Mouse (Mus musculus): Measurements from ENCODE around the gene Kcnj6. TPM values are rescaled to one million over a fixed set of nuclear protein-coding genes. Genes with fewer than 3 reads are reported as not detected.

Kcnj6 gene
- total and polyA plus RNA-seq, 2 experiments from 2014 or later = 1.5 to 8.7 TPM

DNA sequence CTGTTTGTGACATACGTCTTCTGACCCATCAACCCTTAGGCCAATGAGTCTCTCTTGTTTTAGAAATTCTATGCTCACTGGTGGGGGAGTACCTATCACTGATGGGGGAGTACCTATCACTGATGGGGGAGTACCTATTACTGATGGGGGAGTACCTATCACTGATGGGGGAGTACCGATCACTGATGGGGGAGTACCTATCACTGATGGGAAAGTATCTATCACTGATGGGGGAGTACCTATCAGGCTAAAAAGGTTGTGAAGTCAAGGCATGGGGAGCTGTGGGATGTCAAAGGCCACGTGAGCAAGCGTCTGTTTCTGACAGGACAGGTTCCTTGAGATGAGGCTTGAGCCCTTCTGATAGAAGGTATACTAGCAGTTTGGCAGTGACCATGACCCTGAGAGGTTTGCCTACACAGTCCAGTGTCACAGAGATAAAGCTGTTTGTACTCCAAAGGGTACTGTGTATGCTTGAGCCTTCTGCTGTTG, 105.3 kb downstream of the Kcnj6 start:
- H3K9me3 ChIP-seq (ENCODE audit: low read length) = no peaks in the 10 kb centered on the region
- ATAC-seq = no peak
- no peak overlapping the region for H3K27ac ChIP-seq (ENCODE audit: low read depth, low read length)
- TF ChIP-seq CTCF (IDR thresholded peaks at IDR 0.05; ENCODE audit: low read depth) = no peak
- WGBS = 94% methylated on average over 4 of the region's 4 CpGs
- no peak overlapping the region for H3K4me3 ChIP-seq (ENCODE audit: low read depth, low read length)
- DNase-seq = no peak
- no peaks in the 10 kb centered on the region for H3K27me3 ChIP-seq (ENCODE audit: insufficient read depth, low read length)
- no peaks in the 10 kb centered on the region for H3K4me1 ChIP-seq (ENCODE audit: insufficient read depth)
- H3K4me2 ChIP-seq (ENCODE audit: low read depth) = no peak overlapping the region
- H3K9ac ChIP-seq = no peak overlapping the region
- H3K36me3 ChIP-seq (ENCODE audit: insufficient read depth) = no peaks in the 10 kb centered on the region

DNA sequence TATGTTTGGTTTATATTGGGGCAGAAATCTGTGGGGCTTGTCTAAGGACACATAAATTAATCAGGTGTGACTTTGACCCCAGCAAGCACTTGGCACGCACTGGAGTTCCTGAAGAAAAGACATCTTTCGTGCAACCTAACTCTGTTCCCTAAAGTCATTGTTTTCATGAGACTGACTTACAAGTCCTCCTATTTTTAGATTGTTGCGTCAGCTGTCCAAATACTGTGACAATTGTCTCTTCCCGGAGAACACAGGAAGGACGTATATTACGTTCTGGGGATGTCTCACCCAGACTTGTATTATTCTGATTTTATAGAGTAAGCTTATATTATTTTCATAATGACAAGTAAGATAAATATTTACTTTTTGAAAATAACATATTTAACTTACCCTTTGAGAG, 106.9 kb downstream of the Kcnj6 start:
- H3K4me1 ChIP-seq (ENCODE audit: insufficient read depth) = no peaks in the 10 kb centered on the region
- DNase-seq (no peak), ATAC-seq (no peak)
- no peak overlapping the region for H3K9ac ChIP-seq
- no peaks in the 10 kb centered on the region for H3K9me3 ChIP-seq (ENCODE audit: low read length)
- H3K4me2 ChIP-seq (ENCODE audit: low read depth) = no peak overlapping the region
- no peaks in the 10 kb centered on the region for H3K27me3 ChIP-seq (ENCODE audit: insufficient read depth, low read length)
- H3K27ac ChIP-seq (ENCODE audit: low read depth, low read length) = no peak overlapping the region
- TF ChIP-seq CTCF (IDR thresholded peaks at IDR 0.05; ENCODE audit: low read depth) = no peak
- H3K4me3 ChIP-seq (ENCODE audit: low read depth, low read length) = no peak overlapping the region
- no peaks in the 10 kb centered on the region for H3K36me3 ChIP-seq (ENCODE audit: insufficient read depth)
- WGBS = 75% methylated on average over 6 of the region's 6 CpGs

DNA sequence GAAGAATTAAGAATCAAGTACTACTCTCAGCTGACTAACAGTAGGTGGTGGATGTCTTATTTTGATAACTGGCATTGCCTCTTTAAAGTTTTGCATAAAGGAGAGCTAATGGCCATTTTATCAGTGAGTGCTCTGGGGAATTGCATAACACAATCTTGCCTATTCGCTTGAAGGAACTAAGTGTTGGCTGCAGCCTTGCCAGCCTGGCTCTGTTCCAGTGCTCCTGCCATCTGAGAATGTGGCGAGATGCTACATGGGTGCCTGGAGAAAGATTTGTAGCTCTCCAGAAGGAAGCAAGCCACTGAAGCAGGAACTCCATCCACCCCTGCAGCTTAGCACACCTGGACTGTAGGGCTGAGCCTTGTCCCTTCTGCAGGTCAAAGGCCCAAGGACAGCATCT, 107.4 kb downstream of the Kcnj6 start:
- Histone ChIP-seq H3K4me3 (ENCODE audit: low read depth, low read length) (no peak overlapping the region), H3K36me3 (ENCODE audit: insufficient read depth) (no peaks in the 10 kb centered on the region), H3K9me3 (ENCODE audit: low read length) (no peaks in the 10 kb centered on the region), H3K27ac (ENCODE audit: low read depth, low read length) (no peak overlapping the region), H3K4me2 (ENCODE audit: low read depth) (no peak overlapping the region), H3K4me1 (ENCODE audit: insufficient read depth) (no peaks in the 10 kb centered on the region), H3K9ac (no peak overlapping the region), H3K27me3 (ENCODE audit: insufficient read depth, low read length) (no peaks in the 10 kb centered on the region)
- ATAC-seq (no peak), DNase-seq (peak; percentile 59)
- WGBS = 27% methylated on average over 2 of the region's 2 CpGs
- no peak for TF ChIP-seq CTCF (IDR thresholded peaks at IDR 0.05; ENCODE audit: low read depth)

DNA sequence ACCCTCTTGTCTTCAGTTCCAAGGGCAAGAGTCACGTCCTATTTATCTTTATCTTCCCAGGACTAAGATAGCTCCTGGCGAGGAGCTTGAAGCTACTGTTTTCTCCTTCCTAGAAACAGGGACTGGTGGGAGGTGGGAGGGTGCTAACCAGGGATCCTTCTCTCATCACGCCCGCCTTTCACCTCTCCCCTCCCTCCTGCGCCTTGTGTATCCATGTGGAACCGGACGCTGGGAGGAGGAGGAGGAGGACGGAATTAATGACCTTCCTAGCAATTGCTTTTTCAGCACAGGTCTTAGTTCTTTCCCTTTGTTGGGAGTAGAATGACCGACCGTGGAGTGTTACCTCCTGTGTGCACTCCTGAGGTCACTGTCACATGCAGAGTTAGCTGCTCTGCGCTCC, 108.9 kb downstream of the Kcnj6 start:
- no peaks in the 10 kb centered on the region for H3K27me3 ChIP-seq (ENCODE audit: insufficient read depth, low read length)
- H3K4me2 ChIP-seq (ENCODE audit: low read depth) = no peak overlapping the region
- H3K4me1 ChIP-seq (ENCODE audit: insufficient read depth) = peaks cover 10% of the 10 kb centered on the region; the same call in 1 of the 2 replicates
- H3K4me3 ChIP-seq (ENCODE audit: low read depth, low read length) = no peak overlapping the region
- no peaks in the 10 kb centered on the region for H3K9me3 ChIP-seq (ENCODE audit: low read length)
- ATAC-seq (no peak), DNase-seq (no peak)
- 68% methylated on average over 11 of the region's 11 CpGs for WGBS
- TF ChIP-seq CTCF (IDR thresholded peaks at IDR 0.05; ENCODE audit: low read depth) = no peak
- no peak overlapping the region for H3K27ac ChIP-seq (ENCODE audit: low read depth, low read length)
- H3K36me3 ChIP-seq (ENCODE audit: insufficient read depth) = no peaks in the 10 kb centered on the region
- H3K9ac ChIP-seq = no peak overlapping the region

DNA sequence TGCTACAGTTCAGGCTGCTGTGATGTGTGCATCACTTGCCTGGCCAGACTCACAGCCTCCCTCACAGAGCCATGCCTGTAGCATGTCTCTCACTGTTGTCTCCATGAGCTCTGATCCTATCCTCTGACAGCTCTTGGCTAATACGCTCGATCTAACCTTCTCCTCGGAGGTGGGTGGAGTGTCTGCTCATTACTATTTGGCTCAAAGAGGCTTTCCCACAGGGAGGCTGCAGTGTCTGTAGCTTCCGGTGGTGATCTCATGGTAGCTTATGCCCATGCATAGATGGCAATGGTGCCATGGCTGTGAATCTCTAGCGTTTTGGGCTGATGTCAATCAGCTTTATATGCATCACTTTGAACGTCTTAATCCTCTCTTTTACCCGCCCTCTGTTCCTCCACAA, 111.1 kb downstream of the Kcnj6 start:
- ATAC-seq (no peak), DNase-seq (no peak)
- Histone ChIP-seq H3K9ac (no peak overlapping the region), H3K27me3 (ENCODE audit: insufficient read depth, low read length) (no peaks in the 10 kb centered on the region), H3K4me3 (ENCODE audit: low read depth, low read length) (no peak overlapping the region), H3K27ac (ENCODE audit: low read depth, low read length) (no peak overlapping the region), H3K9me3 (ENCODE audit: low read length) (no peaks in the 10 kb centered on the region), H3K36me3 (ENCODE audit: insufficient read depth) (no peaks in the 10 kb centered on the region), H3K4me1 (ENCODE audit: insufficient read depth) (peaks cover 17% of the 10 kb centered on the region), H3K4me2 (ENCODE audit: low read depth) (no peak overlapping the region)
- WGBS = 74% methylated on average over 7 of the region's 7 CpGs
- no peak for TF ChIP-seq CTCF (IDR thresholded peaks at IDR 0.05; ENCODE audit: low read depth)

DNA sequence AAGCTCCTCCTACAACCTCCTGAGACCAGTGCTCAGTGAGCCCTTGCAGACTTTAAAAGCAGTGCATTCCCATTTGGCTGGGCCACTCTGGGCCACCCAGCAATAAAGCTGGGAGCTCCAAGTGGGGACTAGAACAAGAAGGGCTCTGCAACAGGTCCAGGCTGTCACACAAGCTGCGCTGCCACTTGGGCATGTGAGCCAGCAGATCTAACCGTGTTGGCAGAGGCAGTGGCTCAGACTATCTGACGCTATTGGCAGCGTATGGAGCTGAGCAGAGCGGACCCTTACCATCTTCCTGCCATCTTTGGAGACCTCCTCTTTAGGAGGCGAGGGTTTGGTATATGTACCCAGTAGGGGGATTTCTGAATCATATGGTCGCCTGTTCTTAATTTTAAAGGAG, 112.4 kb downstream of the Kcnj6 start:
- peak; percentile 88 for DNase-seq
- no peaks in the 10 kb centered on the region for H3K36me3 ChIP-seq (ENCODE audit: insufficient read depth)
- no peak for TF ChIP-seq CTCF (IDR thresholded peaks at IDR 0.05; ENCODE audit: low read depth)
- peaks cover 17% of the 10 kb centered on the region for H3K4me1 ChIP-seq (ENCODE audit: insufficient read depth)
- ATAC-seq = peak; percentile 93
- no peaks in the 10 kb centered on the region for H3K27me3 ChIP-seq (ENCODE audit: insufficient read depth, low read length)
- H3K9me3 ChIP-seq (ENCODE audit: low read length) = no peaks in the 10 kb centered on the region
- H3K4me2 ChIP-seq (ENCODE audit: low read depth) = no peak overlapping the region
- no peak overlapping the region for H3K4me3 ChIP-seq (ENCODE audit: low read depth, low read length)
- H3K9ac ChIP-seq = no peak overlapping the region
- H3K27ac ChIP-seq (ENCODE audit: low read depth, low read length) = 0 out of 2 replicates have a peak overlapping the region, but pooled peaks have one; percentile 40
- 52% methylated on average over 7 of the region's 7 CpGs for WGBS

DNA sequence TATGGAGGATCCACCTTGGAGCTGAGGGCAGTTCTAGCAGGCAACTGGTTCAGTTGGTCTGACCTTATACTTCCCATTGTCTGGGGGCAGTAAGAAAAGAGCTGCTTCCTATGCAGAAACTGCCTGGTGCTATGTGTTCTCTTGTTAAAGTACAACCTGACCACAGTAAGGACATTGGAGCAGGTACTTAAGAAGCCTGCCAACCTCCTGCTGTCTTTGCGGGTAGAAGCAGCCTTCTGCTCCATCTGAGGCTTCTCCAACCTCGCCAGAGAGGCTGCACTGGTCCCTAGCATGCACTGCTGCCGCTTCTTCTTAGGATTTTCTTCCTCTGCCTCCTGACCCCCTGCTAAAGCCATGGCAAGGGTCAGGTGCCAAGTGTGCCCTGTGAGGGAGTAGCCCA, 113.6 kb downstream of the Kcnj6 start:
- TF ChIP-seq CTCF (IDR thresholded peaks at IDR 0.05; ENCODE audit: low read depth) = no peak
- Histone ChIP-seq H3K27ac (ENCODE audit: low read depth, low read length) (no peak overlapping the region), H3K9me3 (ENCODE audit: low read length) (no peaks in the 10 kb centered on the region), H3K4me3 (ENCODE audit: low read depth, low read length) (no peak overlapping the region), H3K27me3 (ENCODE audit: insufficient read depth, low read length) (no peaks in the 10 kb centered on the region), H3K36me3 (ENCODE audit: insufficient read depth) (no peaks in the 10 kb centered on the region), H3K4me1 (ENCODE audit: insufficient read depth) (peaks cover 17% of the 10 kb centered on the region), H3K9ac (no peak overlapping the region), H3K4me2 (ENCODE audit: low read depth) (no peak overlapping the region)
- ATAC-seq (no peak), DNase-seq (no peak)
- WGBS = 70% methylated on average over 3 of the region's 3 CpGs

All from forebrain, postnatal 0 days (tissue).